Mouse (Mus musculus): Measurements from ENCODE around the gene Greb1. TPM values are rescaled to one million over a fixed set of nuclear protein-coding genes. Genes with fewer than 3 reads are reported as not detected.
A peak's percentile ranks its signal among the peaks of the same experiment; 100 is the strongest.

Greb1 gene
- polyA plus RNA-seq, 1 experiment from 2014 or later, result 0.31 TPM

DNA sequence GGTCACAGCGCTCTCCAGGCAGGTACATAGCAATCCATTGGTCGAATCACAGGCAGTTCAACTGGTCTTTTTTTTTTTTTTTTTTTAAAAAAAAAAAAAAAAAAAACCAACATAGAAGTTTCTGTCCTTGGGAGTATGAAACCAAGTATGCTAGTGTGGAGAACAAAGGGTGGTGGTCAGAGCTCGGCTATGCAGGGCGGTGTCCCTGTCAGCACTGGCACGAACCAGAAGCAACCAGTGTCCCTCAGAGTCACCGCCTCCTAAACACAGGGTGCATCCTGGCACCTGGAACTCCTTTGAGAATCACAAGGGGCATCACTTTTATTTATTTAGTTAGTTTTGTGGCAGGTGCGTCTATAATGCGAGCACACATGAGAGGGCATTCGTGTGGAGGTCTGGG, 47.1 kb downstream of the Greb1 start:
- Histone ChIP-seq H3K4me1 (no peaks in the 10 kb centered on the region), H3K36me3 (no peaks in the 10 kb centered on the region), H3K27ac (replicated peaks) (no peak overlapping the region), H3K9ac (replicated peaks) (no peak overlapping the region), H3K27me3 (no peaks in the 10 kb centered on the region), H3K9me3 (no peaks in the 10 kb centered on the region), H3K4me2 (replicated peaks) (no peak overlapping the region), H3K4me3 (no peak overlapping the region)
- ATAC-seq (replicated peaks), result no peak
- 81% methylated on average over 9 of the region's 9 CpGs for WGBS

GRCm38 (mm10) chr12:16753110-16753509, 47.6 kb downstream of the Greb1 start:
- Histone ChIP-seq H3K27me3 (no peaks in the 10 kb centered on the region), H3K4me3 (no peak overlapping the region), H3K4me1 (no peaks in the 10 kb centered on the region), H3K4me2 (replicated peaks) (no peak overlapping the region), H3K36me3 (no peaks in the 10 kb centered on the region), H3K9ac (replicated peaks) (no peak overlapping the region), H3K27ac (replicated peaks) (no peak overlapping the region), H3K9me3 (no peaks in the 10 kb centered on the region)
- no peak; the same call in 1 of the 2 replicates for ATAC-seq (replicated peaks)
- 24% methylated on average over 8 of the region's 8 CpGs for WGBS

DNA sequence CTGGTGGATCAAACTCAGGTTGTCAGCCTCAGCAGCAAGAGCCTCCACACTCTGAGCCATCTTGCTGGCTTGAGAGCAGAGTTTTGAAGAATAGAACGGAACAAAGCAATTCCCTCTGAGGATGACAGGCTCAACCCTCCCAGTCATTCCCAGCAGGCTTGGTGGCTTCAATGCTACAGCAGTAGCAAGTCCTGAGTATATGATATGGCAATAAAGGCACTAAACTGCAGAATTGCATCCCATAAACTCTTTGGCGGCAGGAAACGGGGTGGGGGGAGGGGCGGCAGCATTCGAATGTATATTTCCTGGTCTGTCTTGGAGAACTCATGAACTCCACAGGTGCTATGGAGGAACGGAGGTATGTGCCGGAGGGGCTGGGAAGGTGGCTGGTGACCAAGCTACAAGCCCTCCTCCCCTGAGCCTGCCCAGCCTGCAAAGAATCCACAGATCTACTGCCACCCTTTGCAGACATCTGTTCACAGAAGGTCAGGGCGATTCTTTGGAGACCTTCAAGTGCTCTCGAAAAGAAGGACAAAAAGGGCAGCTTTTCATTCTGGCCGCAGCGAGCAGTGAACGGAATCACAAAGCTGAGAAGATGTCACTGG, 48.3 kb downstream of the Greb1 start:
- Histone ChIP-seq H3K9me3 (no peaks in the 10 kb centered on the region), H3K36me3 (no peaks in the 10 kb centered on the region), H3K4me2 (replicated peaks) (no peak overlapping the region), H3K4me3 (no peak overlapping the region), H3K9ac (replicated peaks) (no peak overlapping the region), H3K27ac (replicated peaks) (no peak overlapping the region), H3K4me1 (no peaks in the 10 kb centered on the region), H3K27me3 (no peaks in the 10 kb centered on the region)
- WGBS, result 56% methylated on average over 12 of the region's 12 CpGs
- no peak for ATAC-seq (replicated peaks)

GRCm38 (mm10) chr12:16751609-16752008, 49.1 kb downstream of the Greb1 start:
- ATAC-seq (replicated peaks), result no peak
- H3K9me3 ChIP-seq, result no peaks in the 10 kb centered on the region

DNA sequence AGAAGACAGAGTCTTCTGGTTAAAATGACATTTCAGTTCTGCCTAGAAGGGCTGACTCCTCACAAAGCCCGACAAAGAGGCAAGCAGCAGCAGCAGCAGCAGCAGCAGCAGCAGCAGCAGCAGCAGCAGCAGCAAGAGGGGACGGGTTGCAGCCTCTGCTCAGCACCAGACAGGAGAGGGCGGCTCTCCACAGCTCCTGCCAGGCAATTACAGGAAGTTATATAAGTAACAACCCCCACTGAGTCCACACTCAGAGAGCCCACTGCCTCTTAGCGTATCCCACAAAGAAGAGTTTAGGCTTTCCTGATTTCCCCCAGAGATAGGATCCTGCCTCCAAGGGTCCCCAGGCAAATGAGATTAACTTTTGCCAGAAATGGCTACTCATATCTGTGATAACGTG, 60.6 kb downstream of the Greb1 start:
- no peaks in the 10 kb centered on the region for H3K9me3 ChIP-seq
- peaks cover 4% of the 10 kb centered on the region; the same call in 1 of the 2 replicates for H3K4me1 ChIP-seq
- H3K4me2 ChIP-seq (replicated peaks), result no peak overlapping the region
- H3K36me3 ChIP-seq, result no peaks in the 10 kb centered on the region
- no peak overlapping the region for H3K9ac ChIP-seq (replicated peaks)
- H3K27ac ChIP-seq (replicated peaks), result no peak overlapping the region
- ATAC-seq (replicated peaks), result no peak
- H3K27me3 ChIP-seq, result no peaks in the 10 kb centered on the region
- 26% methylated on average over 5 of the region's 5 CpGs for WGBS
- H3K4me3 ChIP-seq, result no peak overlapping the region

More at GRCm38 (mm10) chr12:16751609-16752008, 49.1 kb downstream of the Greb1 start:
- WGBS, result 91% methylated on average over 6 of the region's 6 CpGs
- Histone ChIP-seq H3K4me2 (replicated peaks) (no peak overlapping the region), H3K27ac (replicated peaks) (no peak overlapping the region), H3K4me3 (no peak overlapping the region), H3K9ac (replicated peaks) (no peak overlapping the region), H3K36me3 (no peaks in the 10 kb centered on the region), H3K27me3 (no peaks in the 10 kb centered on the region), H3K4me1 (no peaks in the 10 kb centered on the region)

DNA sequence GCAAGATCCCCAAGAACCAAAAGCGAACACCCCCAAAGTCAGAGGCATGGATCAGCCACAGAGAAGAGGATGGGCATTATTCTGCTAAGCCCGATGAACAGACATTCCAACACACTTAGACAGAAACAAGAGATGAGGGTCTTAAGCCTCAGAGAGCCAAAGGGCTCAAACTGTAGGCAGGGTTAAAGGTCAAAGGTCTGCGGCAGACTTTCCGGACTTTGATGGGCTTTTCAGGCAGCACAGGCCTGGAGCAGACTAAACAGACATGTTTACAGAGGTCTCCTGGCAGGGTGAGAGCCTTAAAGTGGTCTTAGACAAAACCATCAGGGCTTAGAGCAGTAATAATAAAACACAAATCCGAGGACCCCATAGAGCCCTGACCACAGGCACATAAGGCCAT, 63.4 kb downstream of the Greb1 start:
- Histone ChIP-seq H3K9me3 (no peaks in the 10 kb centered on the region), H3K27ac (replicated peaks) (no peak overlapping the region), H3K36me3 (no peaks in the 10 kb centered on the region), H3K4me1 (peaks cover 4% of the 10 kb centered on the region; the same call in 1 of the 2 replicates), H3K4me3 (no peak overlapping the region), H3K9ac (replicated peaks) (no peak overlapping the region), H3K27me3 (no peaks in the 10 kb centered on the region), H3K4me2 (replicated peaks) (no peak overlapping the region)
- 45% methylated on average over 5 of the region's 5 CpGs for WGBS
- ATAC-seq (replicated peaks), result no peak

DNA sequence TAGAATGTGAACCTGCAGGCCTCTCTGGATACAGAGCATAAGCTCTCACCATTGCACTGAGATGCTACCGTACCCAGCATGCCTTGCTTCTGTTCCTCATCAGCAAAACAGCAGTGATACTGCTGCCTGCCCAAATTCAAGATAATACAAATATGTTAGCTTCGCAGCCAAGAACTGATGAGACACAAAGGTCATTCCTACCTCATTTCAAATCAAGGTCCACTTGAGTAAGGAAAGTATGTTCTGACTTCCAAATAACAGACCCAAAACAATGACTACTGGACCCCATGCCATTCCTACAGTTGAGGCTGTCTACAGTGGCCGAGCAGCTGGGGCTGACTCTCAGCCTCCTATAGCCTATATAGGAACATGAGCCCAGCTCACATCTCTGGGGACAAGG, 66.0 kb downstream of the Greb1 start:
- Histone ChIP-seq H3K4me1 (peaks cover 1% of the 10 kb centered on the region; the same call in 1 of the 2 replicates), H3K4me2 (replicated peaks) (no peak overlapping the region), H3K4me3 (no peak overlapping the region), H3K36me3 (no peaks in the 10 kb centered on the region), H3K27ac (replicated peaks) (no peak overlapping the region), H3K27me3 (no peaks in the 10 kb centered on the region), H3K9me3 (no peaks in the 10 kb centered on the region), H3K9ac (replicated peaks) (no peak overlapping the region)
- WGBS, result 93% methylated on average over 3 of the region's 3 CpGs
- ATAC-seq (replicated peaks), result no peak

DNA sequence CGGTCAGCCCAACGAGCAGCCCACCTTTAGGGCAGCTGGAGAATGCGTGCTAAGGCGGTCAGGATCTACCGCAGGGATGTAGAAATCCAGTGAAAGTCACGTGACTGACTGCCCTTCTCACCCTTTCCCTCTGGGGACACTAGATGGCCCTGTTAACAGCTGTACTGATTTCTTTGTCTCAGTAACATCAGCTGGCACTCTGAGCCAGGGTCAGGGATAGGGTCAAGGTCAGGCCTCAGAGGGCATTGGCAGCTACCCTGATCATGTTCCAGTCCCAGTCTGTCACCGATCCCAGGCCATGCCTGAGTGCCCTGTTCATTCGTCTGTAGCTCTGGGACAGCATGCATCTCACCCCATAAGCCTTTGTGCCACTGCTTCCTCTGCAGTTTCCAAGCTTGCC, 66.7 kb downstream of the Greb1 start:
- H3K9ac ChIP-seq (replicated peaks), result no peak overlapping the region
- H3K4me3 ChIP-seq, result no peak overlapping the region
- no peak overlapping the region for H3K4me2 ChIP-seq (replicated peaks)
- WGBS, result 55% methylated on average over 8 of the region's 8 CpGs
- H3K27ac ChIP-seq (replicated peaks), result no peak overlapping the region
- no peaks in the 10 kb centered on the region for H3K27me3 ChIP-seq
- ATAC-seq (replicated peaks), result no peak
- H3K4me1 ChIP-seq, result no peaks in the 10 kb centered on the region
- H3K9me3 ChIP-seq, result no peaks in the 10 kb centered on the region
- H3K36me3 ChIP-seq, result no peaks in the 10 kb centered on the region

DNA sequence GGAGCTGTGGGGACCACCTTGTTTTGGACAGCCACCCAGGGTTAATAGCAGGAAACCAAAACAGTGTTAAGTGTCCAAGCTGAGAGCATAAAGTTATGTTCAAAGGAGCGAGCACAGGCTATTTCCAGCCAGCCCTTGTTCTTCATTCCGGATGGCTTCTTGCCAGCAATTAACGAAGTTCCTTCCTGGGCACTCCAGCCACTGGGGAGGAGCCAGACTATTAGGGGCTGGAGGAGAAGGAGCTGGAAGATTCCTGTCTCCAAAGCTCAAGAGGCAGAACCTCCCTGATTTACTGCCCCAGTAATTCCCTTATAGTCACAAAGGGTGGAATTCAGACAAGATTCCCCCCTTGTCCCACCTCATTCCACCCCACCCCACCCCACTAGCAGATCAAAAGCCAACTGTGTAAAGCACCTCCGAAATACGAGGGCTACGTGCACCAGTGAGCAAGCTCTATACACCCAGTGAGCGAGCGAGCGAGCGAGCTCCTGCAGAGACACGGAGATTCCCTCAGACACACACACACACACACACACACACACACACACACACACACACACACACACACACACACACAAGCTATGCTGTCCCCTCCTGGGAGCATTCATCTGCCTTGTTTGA, 69.5 kb downstream of the Greb1 start:
- Histone ChIP-seq H3K9ac (replicated peaks) (no peak overlapping the region), H3K27me3 (no peaks in the 10 kb centered on the region), H3K4me3 (no peak overlapping the region), H3K36me3 (no peaks in the 10 kb centered on the region), H3K27ac (replicated peaks) (no peak overlapping the region), H3K9me3 (no peaks in the 10 kb centered on the region), H3K4me2 (replicated peaks) (no peak overlapping the region), H3K4me1 (no peaks in the 10 kb centered on the region)
- WGBS, result 10% methylated on average over 11 of the region's 11 CpGs
- 0 out of 2 replicates have a peak, but pooled peaks have one; percentile 11 for ATAC-seq (replicated peaks)

- ATAC-seq (replicated peaks), result no peak
- WGBS, result 92% methylated on average over 11 of the region's 11 CpGs
- Histone ChIP-seq H3K27ac (replicated peaks) (no peak overlapping the region), H3K27me3 (no peaks in the 10 kb centered on the region), H3K9me3 (no peaks in the 10 kb centered on the region), H3K4me3 (no peak overlapping the region), H3K9ac (replicated peaks) (no peak overlapping the region), H3K36me3 (no peaks in the 10 kb centered on the region), H3K4me1 (no peaks in the 10 kb centered on the region), H3K4me2 (replicated peaks) (no peak overlapping the region)
Measured at GRCm38 (mm10) chr12:16730196-16730595, 70.5 kb downstream of the Greb1 start.

GRCm38 (mm10) chr12:16728221-16728620, 72.5 kb downstream of the Greb1 start:
- 79% methylated on average over 5 of the region's 5 CpGs for WGBS
- no peak overlapping the region for H3K4me3 ChIP-seq
- no peak overlapping the region for H3K9ac ChIP-seq (replicated peaks)
- no peak overlapping the region for H3K4me2 ChIP-seq (replicated peaks)
- no peaks in the 10 kb centered on the region for H3K36me3 ChIP-seq
- H3K27me3 ChIP-seq, result no peaks in the 10 kb centered on the region
- H3K27ac ChIP-seq (replicated peaks), result no peak overlapping the region
- ATAC-seq (replicated peaks), result no peak
- no peaks in the 10 kb centered on the region for H3K4me1 ChIP-seq
- H3K9me3 ChIP-seq, result no peaks in the 10 kb centered on the region

- Histone ChIP-seq H3K36me3 (no peaks in the 10 kb centered on the region), H3K4me2 (replicated peaks) (no peak overlapping the region), H3K4me3 (no peak overlapping the region), H3K4me1 (no peaks in the 10 kb centered on the region), H3K27me3 (no peaks in the 10 kb centered on the region), H3K9me3 (no peaks in the 10 kb centered on the region), H3K27ac (replicated peaks) (no peak overlapping the region), H3K9ac (replicated peaks) (no peak overlapping the region)
- ATAC-seq (replicated peaks), result no peak
- 86% methylated on average over 3 of the region's 3 CpGs for WGBS
Measured at GRCm38 (mm10) chr12:16726229-16726628, 74.5 kb downstream of the Greb1 start.

DNA sequence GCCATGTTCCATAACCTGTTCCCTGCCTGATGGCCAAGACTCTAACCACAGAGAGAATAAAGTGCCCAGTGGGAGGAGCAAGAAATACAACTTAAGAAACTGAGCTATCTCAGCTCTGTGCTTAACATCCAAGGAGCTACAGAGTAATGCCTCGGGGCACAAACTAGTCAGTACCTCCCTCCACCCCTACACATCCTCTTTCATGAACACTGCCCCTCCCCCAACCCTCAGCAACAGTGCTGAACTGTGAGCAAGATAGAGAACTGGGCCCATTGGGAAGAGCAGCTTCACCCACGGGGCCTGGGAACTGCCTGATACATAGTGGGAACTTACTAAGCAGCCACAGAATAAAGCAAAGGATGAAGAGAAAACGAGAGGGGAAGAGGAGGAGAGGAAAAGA, 77.1 kb downstream of the Greb1 start:
- ATAC-seq (replicated peaks), result no peak
- Histone ChIP-seq H3K4me1 (no peaks in the 10 kb centered on the region), H3K36me3 (no peaks in the 10 kb centered on the region), H3K9ac (replicated peaks) (no peak overlapping the region), H3K27ac (replicated peaks) (no peak overlapping the region), H3K27me3 (no peaks in the 10 kb centered on the region), H3K9me3 (no peaks in the 10 kb centered on the region), H3K4me2 (replicated peaks) (no peak overlapping the region), H3K4me3 (no peak overlapping the region)
- 49% methylated on average over 3 of the region's 3 CpGs for WGBS

All from forebrain, embryonic 15.5 days (tissue).